Mouse (Mus musculus): ENCODE results near the gene Gm5591. TPM values are rescaled to one million over a fixed set of nuclear protein-coding genes. Genes with fewer than 3 reads are reported as not detected.
"Not testable (repeated sequence)": the region's sequence is repeated elsewhere in the genome, so short reads cannot be mapped to it uniquely, and the experiment has no call there.

Gene Gm5591
- polyA plus RNA-seq (2015; fragmentation: Nextera tagmentation; extraction: Ambion mirVana): not detected in 2 replicates

- ATAC-seq; H3K36me3 ChIP-seq (ENCODE audit: insufficient read depth, low read length); H3K27ac ChIP-seq (ENCODE audit: low read length); H3K4me1 ChIP-seq (ENCODE audit: insufficient read depth, low read depth, low read length); H3K27me3 ChIP-seq (replicated peaks; ENCODE audit: insufficient read depth, low read length); H3K9me3 ChIP-seq (ENCODE audit: low read length); DNase-seq (ENCODE audit: low spot score); H3K4me3 ChIP-seq (ENCODE audit: low read depth, low read length); H3K4me2 ChIP-seq (replicated peaks; ENCODE audit: low read depth, low read length); H3K9ac ChIP-seq (replicated peaks; ENCODE audit: low read depth): not testable (repeated sequence)
- WGBS: 55% methylated on average over 2 of the region's 2 CpGs
Observed at GRCm38 (mm10) chr7:38528093-38528492, at the start of gene Gm5591. Gene Gm5591 (minus strand): TSS chr7:38528193.

GRCm38 (mm10) chr7:38488468-38488867, 39.5 kb downstream of the Gm5591 start:
- not testable (repeated sequence) for H3K27ac ChIP-seq (ENCODE audit: low read length); H3K27me3 ChIP-seq (replicated peaks; ENCODE audit: insufficient read depth, low read length); H3K4me3 ChIP-seq (ENCODE audit: low read depth, low read length); H3K9ac ChIP-seq (replicated peaks; ENCODE audit: low read depth); H3K36me3 ChIP-seq (ENCODE audit: insufficient read depth, low read length); H3K4me2 ChIP-seq (replicated peaks; ENCODE audit: low read depth, low read length); DNase-seq (ENCODE audit: low spot score); ATAC-seq; H3K9me3 ChIP-seq (ENCODE audit: low read length); H3K4me1 ChIP-seq (ENCODE audit: insufficient read depth, low read depth, low read length)
- WGBS: 40% methylated on average over 1 of the region's 1 CpGs
